Mouse (Mus musculus) embryonic facial prominence, embryonic 13.5 days (tissue): Measurements from ENCODE around the gene Gm20441. TPM values are rescaled to one million over a fixed set of nuclear protein-coding genes. Genes with fewer than 3 reads are reported as not detected.

Experiments used
- ATAC-seq: fragments of 200-750 bp; cut with Nextera tagmentation; 2 replicates; pipeline ENCODE4 v1.8.0; 2017; ENCODE audit warnings: low read depth; ENCODE audit not compliant: insufficient number of reproducible peaks, insufficient read depth, low FRiP score, low TSS enrichment
- H3K27ac ChIP-seq: fragments of 300-500 bp; sonication (generic); 2 replicates; pipeline ENCODE4 v1.5.1; 2015; ENCODE audit warnings: moderate library complexity, mild to moderate bottlenecking, inconsistent platforms
- H3K27me3 ChIP-seq: fragments of 300-500 bp; sonication (generic); 2 replicates; pipeline ENCODE4 v1.6.1; 2015; ENCODE audit warnings: mild to moderate bottlenecking, inconsistent platforms
- H3K36me3 ChIP-seq: fragments of 300-500 bp; sonication (generic); 2 replicates; pipeline ENCODE4 v1.6.1; 2015; ENCODE audit warnings: mild to moderate bottlenecking, inconsistent platforms
- H3K4me1 ChIP-seq: fragments of 300-500 bp; sonication (generic); 2 replicates; pipeline ENCODE4 v1.6.1; 2015; ENCODE audit warnings: inconsistent platforms
- H3K4me2 ChIP-seq: fragments of 300-500 bp; sonication (generic); 2 replicates; pipeline ENCODE4 v1.6.1; 2015; ENCODE audit warnings: moderate library complexity, mild to moderate bottlenecking, inconsistent platforms
- H3K4me3 ChIP-seq: fragments of 300-500 bp; sonication (generic); 2 replicates; pipeline ENCODE4 v1.5.1; 2015; ENCODE audit warnings: mild to moderate bottlenecking, inconsistent platforms
- H3K9ac ChIP-seq: fragments of 300-500 bp; sonication (generic); 2 replicates; pipeline ENCODE4 v1.6.1; 2015; ENCODE audit warnings: mild to moderate bottlenecking, inconsistent platforms
- H3K9me3 ChIP-seq: fragments of 300-500 bp; sonication (generic); 2 replicates; pipeline ENCODE4 v1.6.1; 2016; ENCODE audit warnings: inconsistent platforms
- WGBS: fragments of 180-500 bp; shearing (Covaris S2); methylation state at CpG from one replicate; pipeline ENCODE4 v1.1.7; 2015; ENCODE audit warnings: mixed read lengths; 5-methylcytosine and 5-hydroxymethylcytosine counted together
- polyA plus RNA-seq: library from polyadenylated mRNA; unstranded; fragments of >200 nt; fragmentation: Nextera tagmentation; extraction: Ambion mirVana; gene quantifications from 2 replicates; pipeline ENCODE4 v1.2.1, GENCODE M21; 2015

Gm20441 gene
- polyA plus RNA-seq, 1 experiment from 2014 or later = not detected

- H3K9ac ChIP-seq = peak within 1 kb of the TSS; percentile 73
- H3K4me3 ChIP-seq = peak within 1 kb of the TSS; percentile 52
- 0 out of 2 replicates have a peak, but pooled peaks have one; percentile 28 for ATAC-seq
- no peaks in the 10 kb centered on the region for H3K9me3 ChIP-seq
- H3K4me1 ChIP-seq = peaks cover 24% of the 10 kb centered on the region
- peak within 1 kb of the TSS; percentile 84 for H3K4me2 ChIP-seq
- 2% methylated on average over 18 of the region's 18 CpGs for WGBS
- no peaks in the 10 kb centered on the region for H3K36me3 ChIP-seq
- H3K27ac ChIP-seq = 0 out of 2 replicates have a peak within 1 kb of the TSS, but pooled peaks have one; percentile 44
- H3K27me3 ChIP-seq = peaks cover 9% of the 10 kb centered on the region
Observed at GRCm38 (mm10) chr10:75798176-75798696, 17.5 kb upstream of the Gm20441 start, which contains the start of gene Gstt1. Gene Gstt1 (minus strand): TSS chr10:75798584.

GRCm38 (mm10) chr10:75797619-75798175 is 16.9 kb upstream of the Gm20441 start:
- no peaks in the 10 kb centered on the region for H3K9me3 ChIP-seq
- peak overlapping the region; percentile 73 for H3K9ac ChIP-seq
- peak overlapping the region; percentile 84 for H3K4me2 ChIP-seq
- H3K36me3 ChIP-seq = no peaks in the 10 kb centered on the region
- 0 out of 2 replicates have a peak overlapping the region, but pooled peaks have one; percentile 44 for H3K27ac ChIP-seq
- H3K4me3 ChIP-seq = peak overlapping the region; percentile 52
- peaks cover 24% of the 10 kb centered on the region for H3K4me1 ChIP-seq
- 3% methylated on average over 12 of the region's 12 CpGs for WGBS
- ATAC-seq = no peak
- H3K27me3 ChIP-seq = peaks cover 9% of the 10 kb centered on the region

DNA sequence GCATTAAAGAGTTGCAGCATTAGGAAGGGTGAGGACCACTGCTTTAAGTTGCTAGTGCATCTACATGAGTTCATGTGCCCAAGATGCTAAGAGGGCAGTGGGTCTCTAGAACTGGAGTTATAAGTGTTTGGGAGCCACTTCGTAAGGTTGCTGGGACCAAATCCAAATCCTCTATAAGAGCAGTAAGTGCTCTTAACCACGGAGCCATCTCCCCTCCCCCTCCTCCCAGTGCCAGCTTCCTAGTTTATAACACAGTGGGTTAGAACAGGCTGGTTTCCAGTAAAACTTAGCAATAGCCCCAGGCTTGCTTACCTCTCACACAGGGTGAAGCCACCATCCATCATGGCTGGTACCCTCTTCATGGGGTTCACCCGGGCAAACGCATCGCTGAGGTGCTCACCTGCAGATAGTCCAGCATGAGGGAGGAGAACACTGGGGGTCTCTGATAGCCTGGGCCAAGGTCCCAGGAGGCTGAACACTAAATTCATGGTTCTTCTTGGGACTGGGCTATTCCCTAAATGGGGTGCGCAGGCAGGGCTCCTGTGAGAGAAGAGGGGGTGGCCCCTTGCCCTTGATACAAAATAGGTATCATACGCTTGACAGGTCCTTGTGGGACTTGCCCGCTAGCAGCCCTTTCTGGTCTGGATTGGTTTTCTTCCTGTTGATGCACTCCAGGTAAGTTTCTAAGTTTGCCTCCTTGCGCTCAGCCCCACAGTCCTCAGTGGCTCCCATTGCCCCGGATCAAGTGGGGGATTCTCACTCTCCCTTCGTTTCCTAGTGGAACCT is 16.2 kb upstream of the Gm20441 start:
- Histone ChIP-seq H3K4me1 (peaks cover 24% of the 10 kb centered on the region), H3K4me3 (peak overlapping the region; percentile 52), H3K9ac (peak overlapping the region; percentile 73), H3K4me2 (peak overlapping the region; percentile 84), H3K36me3 (no peaks in the 10 kb centered on the region), H3K27ac (no peak overlapping the region), H3K27me3 (peaks cover 9% of the 10 kb centered on the region), H3K9me3 (no peaks in the 10 kb centered on the region)
- WGBS = 41% methylated on average over 11 of the region's 11 CpGs
- ATAC-seq = no peak

GRCm38 (mm10) chr10:75794880-75795279 is 14.1 kb upstream of the Gm20441 start:
- Histone ChIP-seq H3K4me1 (peaks cover 27% of the 10 kb centered on the region), H3K9ac (no peak overlapping the region), H3K27ac (no peak overlapping the region), H3K27me3 (peaks cover 7% of the 10 kb centered on the region), H3K4me2 (peak overlapping the region; percentile 16; the same call in 1 of the 2 replicates), H3K9me3 (no peaks in the 10 kb centered on the region), H3K4me3 (no peak overlapping the region), H3K36me3 (no peaks in the 10 kb centered on the region)
- ATAC-seq = no peak
- WGBS = 29% methylated on average over 3 of the region's 3 CpGs

DNA sequence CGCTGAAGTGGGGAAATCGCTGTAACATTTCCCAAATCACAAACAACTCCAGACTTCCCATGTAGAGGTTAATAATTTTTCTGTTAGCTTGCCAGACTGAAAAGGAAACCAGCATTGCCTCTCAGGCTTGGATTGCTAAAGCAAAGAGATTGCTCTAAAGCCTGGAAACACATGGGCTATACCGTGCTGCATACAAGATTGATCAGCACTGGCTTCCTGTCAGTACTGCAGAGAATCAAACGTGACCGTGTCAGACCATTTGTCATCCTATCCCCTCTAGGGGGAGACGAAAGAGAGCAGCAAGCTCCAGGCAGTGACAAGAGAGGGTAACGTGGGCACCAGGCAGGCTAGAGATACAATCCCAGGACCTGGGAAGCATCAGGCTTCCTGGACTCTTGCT is 10.0 kb upstream of the Gm20441 start:
- no peak for ATAC-seq
- H3K27me3 ChIP-seq = 0 out of 2 replicates have a peak, but pooled peaks cover 2% of the 10 kb centered on the region
- WGBS = 9% methylated on average over 7 of the region's 7 CpGs

DNA sequence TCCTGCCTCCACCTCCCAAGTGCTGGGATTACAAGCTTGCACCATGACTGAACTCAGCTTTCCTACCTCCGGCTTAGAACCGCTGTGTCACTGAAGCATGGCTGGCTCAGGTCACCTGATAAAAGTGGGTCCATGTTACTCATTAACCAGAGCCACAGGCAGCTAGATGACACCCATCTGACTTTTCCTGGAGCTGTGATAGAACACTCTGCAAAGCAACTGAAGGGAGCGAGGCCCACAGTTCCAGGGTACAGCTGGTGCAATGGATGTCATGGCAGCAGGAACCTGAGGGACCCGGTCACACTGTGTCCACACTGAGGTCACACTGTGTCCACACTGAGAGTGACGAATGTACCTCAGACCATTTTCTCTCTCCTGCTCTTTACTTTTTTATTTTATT is 9.1 kb upstream of the Gm20441 start:
- no peak overlapping the region for H3K9ac ChIP-seq
- no peak overlapping the region for H3K27ac ChIP-seq
- H3K4me3 ChIP-seq = no peak overlapping the region
- H3K4me1 ChIP-seq = peaks cover 10% of the 10 kb centered on the region
- 88% methylated on average over 5 of the region's 5 CpGs for WGBS
- H3K27me3 ChIP-seq = 0 out of 2 replicates have a peak, but pooled peaks cover 2% of the 10 kb centered on the region
- H3K4me2 ChIP-seq = no peak overlapping the region
- no peaks in the 10 kb centered on the region for H3K36me3 ChIP-seq
- ATAC-seq = no peak
- H3K9me3 ChIP-seq = no peaks in the 10 kb centered on the region

More for the DNA sequence above, 10.0 kb upstream of the Gm20441 start:
- no peak overlapping the region for H3K4me3 ChIP-seq
- H3K27ac ChIP-seq = peak overlapping the region; percentile 76
- H3K9me3 ChIP-seq = no peaks in the 10 kb centered on the region
- H3K9ac ChIP-seq = 0 out of 2 replicates have a peak overlapping the region, but pooled peaks have one; percentile 36
- H3K4me1 ChIP-seq = peaks cover 16% of the 10 kb centered on the region
- no peaks in the 10 kb centered on the region for H3K36me3 ChIP-seq
- peak overlapping the region; percentile 26; the same call in 1 of the 2 replicates for H3K4me2 ChIP-seq

- H3K4me3 ChIP-seq = no peak overlapping the region
- no peak overlapping the region for H3K4me2 ChIP-seq
- no peak overlapping the region for H3K27ac ChIP-seq
- H3K9ac ChIP-seq = no peak overlapping the region
- peaks cover 4% of the 10 kb centered on the region; the same call in 1 of the 2 replicates for H3K4me1 ChIP-seq
- no peaks in the 10 kb centered on the region for H3K36me3 ChIP-seq
- no peak for ATAC-seq
- 75% methylated on average over 6 of the region's 6 CpGs for WGBS
- no peaks in the 10 kb centered on the region for H3K9me3 ChIP-seq
- H3K27me3 ChIP-seq = 0 out of 2 replicates have a peak, but pooled peaks cover 2% of the 10 kb centered on the region
Observed at GRCm38 (mm10) chr10:75789081-75789735, 8.5 kb upstream of the Gm20441 start.

- Histone ChIP-seq H3K27ac (no peak overlapping the region), H3K9ac (no peak overlapping the region), H3K36me3 (no peaks in the 10 kb centered on the region), H3K4me3 (no peak overlapping the region), H3K27me3 (0 out of 2 replicates have a peak, but pooled peaks cover 2% of the 10 kb centered on the region), H3K4me2 (no peak overlapping the region), H3K4me1 (peaks cover 4% of the 10 kb centered on the region; the same call in 1 of the 2 replicates), H3K9me3 (no peaks in the 10 kb centered on the region)
- no peak for ATAC-seq
- WGBS = 92% methylated on average over 8 of the region's 8 CpGs
Observed at GRCm38 (mm10) chr10:75788277-75788676, 7.5 kb upstream of the Gm20441 start.

DNA sequence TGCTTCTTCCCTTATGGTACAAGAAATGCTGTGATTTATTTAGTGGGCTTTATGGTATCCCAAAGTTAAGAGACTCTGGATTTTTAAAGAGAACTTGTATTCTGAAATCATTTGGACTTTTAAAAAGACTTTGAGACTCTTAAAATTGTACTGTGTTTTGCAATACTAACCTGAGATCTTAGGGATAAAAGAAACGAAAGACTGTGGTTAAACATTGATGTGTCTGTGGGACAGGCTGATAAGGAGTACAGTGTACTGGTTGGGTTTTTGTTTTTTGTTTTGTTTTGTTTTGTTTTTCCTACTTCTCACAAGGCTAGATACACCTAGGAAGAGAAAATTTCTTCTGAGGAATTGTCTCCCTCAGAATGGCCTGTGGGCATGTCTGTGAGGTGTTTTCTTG is 4.7 kb upstream of the Gm20441 start:
- 65% methylated on average over 1 of the region's 1 CpGs for WGBS
- Histone ChIP-seq H3K4me1 (peaks cover 7% of the 10 kb centered on the region), H3K9me3 (no peaks in the 10 kb centered on the region), H3K9ac (no peak overlapping the region), H3K4me3 (no peak overlapping the region), H3K27ac (no peak overlapping the region), H3K27me3 (peaks cover 7% of the 10 kb centered on the region; the same call in 1 of the 2 replicates), H3K4me2 (no peak overlapping the region), H3K36me3 (no peaks in the 10 kb centered on the region)
- ATAC-seq = no peak

GRCm38 (mm10) chr10:75779206-75780174 is 1.3 kb downstream of the Gm20441 start:
- Histone ChIP-seq H3K27ac (no peak overlapping the region), H3K4me3 (peak overlapping the region; percentile 46), H3K36me3 (no peaks in the 10 kb centered on the region), H3K9me3 (no peaks in the 10 kb centered on the region; the same call in 1 of the 2 replicates), H3K27me3 (peaks cover 15% of the 10 kb centered on the region), H3K9ac (no peak overlapping the region), H3K4me2 (peak overlapping the region; percentile 80), H3K4me1 (peaks cover 18% of the 10 kb centered on the region)
- no peak for ATAC-seq
- WGBS = 35% methylated on average over 15 of the region's 15 CpGs
